Mouse (Mus musculus): ENCODE data around the gene Slc13a4.

Gene Slc13a4

GRCm38 (mm10) chr6:35308037-35308436, at the start of gene Slc13a4:
Gene Slc13a4 (minus strand): TSS chr6:35308131.
- in situ Hi-C loops (cut with MboI, MseI), result no loop called here

- in situ Hi-C loops (cut with MboI, MseI), result no loop called here
Measured at GRCm38 (mm10) chr6:35355320-35355719, 47.4 kb upstream of the Slc13a4 start.

GRCm38 (mm10) chr6:35354622-35354998, 46.7 kb upstream of the Slc13a4 start:
- in situ Hi-C loops (cut with MboI, MseI), result no loop called here

GRCm38 (mm10) chr6:35353846-35354621, 46.1 kb upstream of the Slc13a4 start:
- in situ Hi-C loops (cut with MboI, MseI), result no loop called here

- in situ Hi-C loops (cut with MboI, MseI), result no loop called here
Measured at GRCm38 (mm10) chr6:35353416-35353815, 45.5 kb upstream of the Slc13a4 start.

GRCm38 (mm10) chr6:35352867-35353266, 44.9 kb upstream of the Slc13a4 start:
- in situ Hi-C loops (cut with MboI, MseI), result no loop called here

- in situ Hi-C loops (cut with MboI, MseI), result no loop called here
Measured at GRCm38 (mm10) chr6:35351826-35352225, 43.9 kb upstream of the Slc13a4 start.

GRCm38 (mm10) chr6:35349784-35350183, 41.9 kb upstream of the Slc13a4 start:
- in situ Hi-C loops (cut with MboI, MseI), result no loop called here

GRCm38 (mm10) chr6:35338640-35339039, 30.7 kb upstream of the Slc13a4 start:
- in situ Hi-C loops (cut with MboI, MseI), result no loop called here

- in situ Hi-C loops (cut with MboI, MseI), result no loop called here
Measured at GRCm38 (mm10) chr6:35337836-35338235, 29.9 kb upstream of the Slc13a4 start.

- in situ Hi-C loops (cut with MboI, MseI), result no loop called here
Measured at GRCm38 (mm10) chr6:35335452-35335851, 27.5 kb upstream of the Slc13a4 start.

GRCm38 (mm10) chr6:35334278-35334677, 26.3 kb upstream of the Slc13a4 start:
- in situ Hi-C loops (cut with MboI, MseI), result loop anchor here (5.0 kb wide), 1 partner anchor 73 kb away; no protein-coding TSS in a partner anchor

GRCm38 (mm10) chr6:35333632-35334031, 25.7 kb upstream of the Slc13a4 start:
- in situ Hi-C loops (cut with MboI, MseI), result loop anchor here (5.0 kb wide), 1 partner anchor 74 kb away; no protein-coding TSS in a partner anchor

GRCm38 (mm10) chr6:35330834-35331233, 22.9 kb upstream of the Slc13a4 start:
- in situ Hi-C loops (cut with MboI, MseI), result loop anchor here (5.0 kb wide), 1 partner anchor 76 kb away; no protein-coding TSS in a partner anchor

- in situ Hi-C loops (cut with MboI, MseI), result loop anchor here (5.0 kb wide), 2 partner anchors 48 to 77 kb away; no protein-coding TSS in a partner anchor
Measured at GRCm38 (mm10) chr6:35329956-35330355, 22.0 kb upstream of the Slc13a4 start.

- in situ Hi-C loops (cut with MboI, MseI), result loop anchor here (5.0 kb wide), 1 partner anchor 44 kb away; no protein-coding TSS in a partner anchor
Measured at GRCm38 (mm10) chr6:35326111-35326515, 18.2 kb upstream of the Slc13a4 start, which contains the start of gene Fam180a. Gene Fam180a (minus strand): TSS chr6:35326141.

GRCm38 (mm10) chr6:35324306-35324705, 16.4 kb upstream of the Slc13a4 start:
- in situ Hi-C loops (cut with MboI, MseI), result no loop called here

- in situ Hi-C loops (cut with MboI, MseI), result no loop called here
Measured at GRCm38 (mm10) chr6:35323046-35323445, 15.1 kb upstream of the Slc13a4 start.

GRCm38 (mm10) chr6:35321105-35321504, 13.2 kb upstream of the Slc13a4 start:
- in situ Hi-C loops (cut with MboI, MseI), result no loop called here

- in situ Hi-C loops (cut with MboI, MseI), result no loop called here
Measured at GRCm38 (mm10) chr6:35319850-35320249, 11.9 kb upstream of the Slc13a4 start.

- in situ Hi-C loops (cut with MboI, MseI), result no loop called here
Measured at GRCm38 (mm10) chr6:35313520-35313919, 5.6 kb upstream of the Slc13a4 start.

GRCm38 (mm10) chr6:35309406-35309805, 1.5 kb upstream of the Slc13a4 start:
- in situ Hi-C loops (cut with MboI, MseI), result no loop called here

GRCm38 (mm10) chr6:35307136-35307535, 795 bp downstream of the Slc13a4 start:
- in situ Hi-C loops (cut with MboI, MseI), result no loop called here

Measured in T-helper 2 cell (primary cell).